Mouse (Mus musculus): Measurements from ENCODE around the gene Swap70. TPM values are rescaled to one million over a fixed set of nuclear protein-coding genes. Genes with fewer than 3 reads are reported as not detected.

Swap70 gene
- total and polyA plus RNA-seq, 3 experiments, result 18.3 to 23.3 TPM; not detected in 1

GRCm38 (mm10) chr7:110257059-110257458 is 35.5 kb downstream of the Swap70 start:
- H3K79me2 ChIP-seq (ENCODE audit: control insufficient read depth, insufficient read depth, low read length, poor library complexity), result no peaks in the 10 kb centered on the region
- DNase-seq (ENCODE audit: low read depth, low spot score), result peak; percentile 36
- no peak overlapping the region for H3K4me3 ChIP-seq (ENCODE audit: control insufficient read depth in 1 of 2, insufficient read depth in 1 of 2, low read depth in 2 of 2, low read length in 2 of 2)
- no peak overlapping the region for H3K9ac ChIP-seq (ENCODE audit: control insufficient read depth, low read depth, low read length, poor library complexity, severe bottlenecking)
- no peak for TF ChIP-seq MAZ (IDR thresholded peaks at IDR 0.05; ENCODE audit: low read depth, low read length)
- peak; percentile 82 for TF ChIP-seq GATA1 (IDR thresholded peaks at IDR 0.05; ENCODE audit: low read depth, low read length)
- peak; percentile 74; the same call in 1 of the 2 replicates for TF ChIP-seq BHLHE40 (IDR thresholded peaks at IDR 0.05; ENCODE audit: borderline replicate concordance, low read depth, low read length)
- peak; percentile 77 for TF ChIP-seq RCOR1 (IDR thresholded peaks at IDR 0.05; ENCODE audit: low read depth, low read length)
- no peak for TF ChIP-seq USF2 (IDR thresholded peaks at IDR 0.05; ENCODE audit: borderline replicate concordance in 1 of 2, insufficient read depth in 1 of 2, low read depth in 1 of 2, low read length in 2 of 2)
- TF ChIP-seq EP300 (IDR thresholded peaks at IDR 0.05; ENCODE audit: low read depth in 1 of 2, low read length in 2 of 2), result peak; percentile 48 to 54; a peak in 2 of 4 replicates
- H3K36me3 ChIP-seq (ENCODE audit: control insufficient read depth in 1 of 2, insufficient read depth in 2 of 2, low read length in 2 of 2), result peaks cover 6 to 9% of the 10 kb centered on the region in 2 experiments
- no peak overlapping the region for H3K27ac ChIP-seq (ENCODE audit: control insufficient read depth, low read depth, low read length)
- H3K9me3 ChIP-seq (replicated peaks; ENCODE audit: insufficient read depth, low read length), result no peaks in the 10 kb centered on the region
- no peaks in the 10 kb centered on the region for H3K27me3 ChIP-seq (ENCODE audit: control insufficient read depth in 1 of 2, insufficient read depth in 2 of 2, low read length in 2 of 2)
- peaks cover 4% of the 10 kb centered on the region in 2 experiments for H3K4me1 ChIP-seq (ENCODE audit: control insufficient read depth in 1 of 2, insufficient read depth in 2 of 2, low read length in 2 of 2)

GRCm38 (mm10) chr7:110258196-110258950 is 36.9 kb downstream of the Swap70 start:
- Histone ChIP-seq H3K79me2 (ENCODE audit: control insufficient read depth, insufficient read depth, low read length, poor library complexity) (no peaks in the 10 kb centered on the region), H3K4me3 (ENCODE audit: control insufficient read depth in 1 of 2, insufficient read depth in 1 of 2, low read depth in 2 of 2, low read length in 2 of 2) (no peak overlapping the region), H3K36me3 (ENCODE audit: control insufficient read depth in 1 of 2, insufficient read depth in 2 of 2, low read length in 2 of 2) (peaks cover 4 to 6% of the 10 kb centered on the region in 2 experiments), H3K27me3 (ENCODE audit: control insufficient read depth in 1 of 2, insufficient read depth in 2 of 2, low read length in 2 of 2) (no peaks in the 10 kb centered on the region), H3K27ac (ENCODE audit: control insufficient read depth, low read depth, low read length) (no peak overlapping the region), H3K9me3 (replicated peaks; ENCODE audit: insufficient read depth, low read length) (no peaks in the 10 kb centered on the region), H3K9ac (ENCODE audit: control insufficient read depth, low read depth, low read length, poor library complexity, severe bottlenecking) (no peak overlapping the region), H3K4me1 (ENCODE audit: control insufficient read depth in 1 of 2, insufficient read depth in 2 of 2, low read length in 2 of 2) (peaks cover 4% of the 10 kb centered on the region in 2 experiments)
- no peak for DNase-seq (ENCODE audit: low read depth, low spot score)
- TF ChIP-seq MXI1 (IDR thresholded peaks at IDR 0.05; ENCODE audit: low read depth, low read length) (no peak), JUND (IDR thresholded peaks at IDR 0.05; ENCODE audit: low read depth, low read length) (no peak), ZNF384 (IDR thresholded peaks at IDR 0.05; ENCODE audit: low read depth, low read length) (no peak), RCOR1 (IDR thresholded peaks at IDR 0.05; ENCODE audit: low read depth, low read length) (no peak), USF2 (IDR thresholded peaks at IDR 0.05; ENCODE audit: borderline replicate concordance in 1 of 2, insufficient read depth in 1 of 2, low read depth in 1 of 2, low read length in 2 of 2) (no peak), USF1 (IDR thresholded peaks at IDR 0.05; ENCODE audit: low read depth, low read length) (no peak), CHD2 (IDR thresholded peaks at IDR 0.05; ENCODE audit: low read length) (no peak), UBTF (IDR thresholded peaks at IDR 0.05; ENCODE audit: borderline replicate concordance, insufficient read depth, low read depth, low read length) (no peak), MYB (IDR thresholded peaks at IDR 0.05; ENCODE audit: low read depth, low read length) (no peak), EP300 (IDR thresholded peaks at IDR 0.05; ENCODE audit: low read depth in 1 of 2, low read length in 2 of 2) (no peak), POLR2A (IDR thresholded peaks at IDR 0.05; ENCODE audit: control insufficient read depth in 1 of 2, insufficient read depth in 1 of 2, low read depth in 1 of 2, low read length in 2 of 2, poor library complexity in 1 of 2) (no peak), BHLHE40 (IDR thresholded peaks at IDR 0.05; ENCODE audit: borderline replicate concordance, low read depth, low read length) (no peak), RAD21 (IDR thresholded peaks at IDR 0.05; ENCODE audit: low read depth, low read length) (no peak), NRF1 (IDR thresholded peaks at IDR 0.05; ENCODE audit: insufficient read depth, low read depth, low read length, poor library complexity, severe bottlenecking) (no peak), SMC3 (IDR thresholded peaks at IDR 0.05; ENCODE audit: low read depth, low read length) (no peak)
